Mouse (Mus musculus) small intestine, adult 2 months (tissue): ENCODE results near the gene Rad9a.

Experiments
- CTCF ChIP-seq: fragments of 200-500 bp; IDR thresholded peaks from 2 replicates; pipeline ENCODE4 v1.5.1; 2012; ENCODE audit warnings: low read depth, mild to moderate bottlenecking, control low read depth, inconsistent platforms, low read length, moderate library complexity, mixed read lengths; ENCODE audit not compliant: insufficient replicate concordance, insufficient read length; ENCODE audit errors: extremely low read depth
- POLR2A ChIP-seq: fragments of 200-500 bp; IDR thresholded peaks from 2 replicates; pipeline ENCODE4 v1.6.1; 2012; ENCODE audit warnings: low read depth, mild to moderate bottlenecking, control low read depth, inconsistent platforms, low read length, moderate library complexity

- TF ChIP-seq POLR2A (no peak), CTCF (no peak)
Measured at GRCm38 (mm10) chr19:4147782-4148490, 53.5 kb downstream of the Rad9a start.
